In the genomic region with DNA sequence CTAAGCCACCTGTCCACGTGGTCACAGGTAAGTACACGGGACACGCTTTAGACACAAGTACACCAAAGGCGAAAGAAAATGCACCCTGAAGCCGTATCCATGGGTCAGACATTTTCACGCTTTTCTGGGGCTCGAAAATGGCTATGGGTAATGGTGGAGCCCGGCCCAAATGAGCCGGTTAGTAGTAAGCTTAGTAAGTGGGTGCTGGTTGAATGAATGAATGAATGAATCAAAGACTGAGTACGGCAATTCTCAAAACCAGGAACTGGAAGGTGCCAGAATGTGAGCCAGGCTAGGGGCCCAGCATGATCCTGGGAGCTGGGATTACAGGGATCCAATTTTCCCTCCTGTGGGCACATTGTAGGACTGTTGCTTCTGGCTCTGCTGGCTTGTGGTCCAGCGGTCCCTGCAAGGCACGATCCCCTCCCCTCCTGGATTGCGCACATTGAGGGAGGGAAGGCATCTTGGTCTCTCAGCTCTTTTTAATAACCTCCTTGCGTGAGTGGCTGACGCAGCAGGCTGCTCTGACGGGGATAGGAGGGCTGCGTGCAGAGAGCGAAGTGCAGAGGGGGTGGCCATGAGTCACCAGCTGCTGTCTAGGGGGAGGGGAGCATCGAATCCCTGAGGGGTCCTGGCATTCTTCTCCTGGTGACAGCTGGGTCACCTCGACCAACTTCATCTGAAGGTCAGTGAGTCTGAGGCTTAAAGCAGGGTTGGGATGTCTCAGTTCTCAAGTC, we compare ENCODE assay signal across 8 mouse cellular contexts. TPM values are rescaled to one million over a fixed set of nuclear protein-coding genes. Genes with fewer than 3 reads are reported as not detected.
DNase-seq lines count a peak whose midpoint lies in the region; ATAC-seq and TF ChIP-seq lines count a peak whose summit lies in the region.

A gene (plus strand): TSS at position 594 of the 737 bp plus-strand sequence.

- no peak for ATAC-seq in forebrain, embryonic 16.5 days
- no peak for ATAC-seq in hematopoietic stem cell, adult 5-6 weeks (replicated peaks in 1 of 2; ENCODE audit: insufficient read depth in 1 of 2, low FRiP score in 2 of 2, low TSS enrichment in 1 of 2, low read depth in 1 of 2, poor library complexity in 2 of 2, severe bottlenecking in 2 of 2)

- peak within 1 kb of the TSS; percentile 55 for H3K4me3 ChIP-seq in bone marrow, adult 2 months (replicated peaks; ENCODE audit: control insufficient read depth, low read depth, low read length)
- peak within 1 kb of the TSS; percentile 53 for H3K4me3 ChIP-seq in forebrain, embryonic 16.5 days (replicated peaks; ENCODE audit: low read length)
- H3K4me3 ChIP-seq in megakaryocyte, embryonic 14.5 days (replicated peaks) = peak within 1 kb of the TSS; percentile 95

- no peaks in the 10 kb centered on the region for H3K27me3 ChIP-seq in forebrain, embryonic 16.5 days (replicated peaks; ENCODE audit: control insufficient read depth, insufficient read depth, low read length)
- H3K27me3 ChIP-seq in megakaryocyte, embryonic 14.5 days (replicated peaks) = no peaks in the 10 kb centered on the region

- peaks cover 6% of the 10 kb centered on the region; the same call in 1 of the 2 replicates for H3K36me3 ChIP-seq in forebrain, embryonic 16.5 days (ENCODE audit: control insufficient read depth, insufficient read depth)
- H3K36me3 ChIP-seq in megakaryocyte, embryonic 14.5 days (replicated peaks; ENCODE audit: low read length) = peaks cover 18% of the 10 kb centered on the region

- peak within 1 kb of the TSS; percentile 69 for H3K9ac ChIP-seq in forebrain, embryonic 16.5 days (replicated peaks; ENCODE audit: low read depth, low read length)

- H3K4me1 ChIP-seq in bone marrow, adult 2 months (ENCODE audit: control insufficient read depth, insufficient read depth, low read length) = peaks cover 24% of the 10 kb centered on the region
- peaks cover 60% of the 10 kb centered on the region for H3K4me1 ChIP-seq in forebrain, embryonic 16.5 days (replicated peaks; ENCODE audit: control insufficient read depth, insufficient read depth, low read length)
- peaks cover 90% of the 10 kb centered on the region for H3K4me1 ChIP-seq in megakaryocyte, embryonic 14.5 days

- WGBS in bone marrow, adult 2 months = 42% methylated on average over 20 of the region's 20 CpGs
- 14% methylated on average over 20 of the region's 20 CpGs for WGBS in forebrain, embryonic 16.5 days

- peak; percentile 37; the same call in 1 of the 2 replicates for TF ChIP-seq POLR2A in bone marrow, adult 2 months (IDR thresholded peaks at IDR 0.05; ENCODE audit: borderline replicate concordance, control insufficient read depth, low read depth, low read length)

- peak within 1 kb of the TSS; percentile 75 for H3K27ac ChIP-seq in bone marrow, adult 2 months (ENCODE audit: control insufficient read depth, insufficient read depth, low read depth, low read length, poor library complexity)
- H3K27ac ChIP-seq in forebrain, embryonic 16.5 days (ENCODE audit: low read length) = peak within 1 kb of the TSS; percentile 88

- H3K4me2 ChIP-seq in forebrain, embryonic 16.5 days (ENCODE audit: low read length) = peak within 1 kb of the TSS; percentile 94

- no peaks in the 10 kb centered on the region for H3K9me3 ChIP-seq in forebrain, embryonic 16.5 days (ENCODE audit: control insufficient read depth, low read length)
- no peaks in the 10 kb centered on the region for H3K9me3 ChIP-seq in megakaryocyte, embryonic 14.5 days

- no peak for DNase-seq in layer of hippocampus, adult 18-20 months (ENCODE audit: low spot score in 2 of 2)
- no peak for DNase-seq in layer of hippocampus, adult 9-10 months (ENCODE audit: low spot score)
- peak in 1 of 2 experiments; percentile 51 for DNase-seq in layer of hippocampus, postnatal 10 days (ENCODE audit: low spot score in 2 of 2)
- peak; percentile 81 for DNase-seq in telencephalon, adult 2 months (ENCODE audit: low read depth, low spot score)

- TF ChIP-seq CTCF in bone marrow, adult 2 months (IDR thresholded peaks at IDR 0.05; ENCODE audit: control insufficient read depth, insufficient read depth, low read length) = no peak

RNA-seq across cellular contexts. Expression of the gene that starts here (rescaled TPM):
- total RNA-seq in layer of hippocampus, adult 18-20 months (2021) = 10 to 100 TPM; 60.7 to 76.4 TPM
- 200 and 277 TPM in 2 replicates for polyA plus RNA-seq in bone marrow, adult 2 months (2011; ENCODE audit: insufficient read depth, insufficient read length, low replicate concordance, missing spikeins)
- 318 and 335 TPM in 2 replicates for polyA plus RNA-seq in forebrain, embryonic 16.5 days (2015; fragmentation: Nextera tagmentation; extraction: Ambion mirVana)
- 93.6 and 143 TPM in 2 replicates for total RNA-seq in hematopoietic stem cell, adult 5-6 weeks (2017)
- total RNA-seq in layer of hippocampus, postnatal 10 days (2021) = 100 to 1,000 TPM; 154 to 175 TPM
- polyA plus RNA-seq in megakaryocyte, embryonic 14.5 days (2012; ENCODE audit: insufficient read depth, low replicate concordance) = 27.7 and 39.5 TPM in 2 replicates
